Mouse (Mus musculus) ES-E14 (cell line): ENCODE measurements around the gene Usp35.

Source experiments
- CHD2 ChIP-seq: IDR thresholded peaks from 2 replicates; pipeline ENCODE4 v1.6.1; 2014; ENCODE audit warnings: mild to moderate bottlenecking, low read depth, low read length, inconsistent platforms
- HCFC1 ChIP-seq: IDR thresholded peaks from 2 replicates; pipeline ENCODE4 v1.6.1; 2012; ENCODE audit warnings: low read length, inconsistent platforms, borderline replicate concordance; ENCODE audit not compliant: insufficient read depth
- MAFK ChIP-seq: IDR thresholded peaks from 2 replicates; pipeline ENCODE4 v1.6.1; 2014; ENCODE audit warnings: mild to moderate bottlenecking, low read depth, low read length, inconsistent platforms; ENCODE audit not compliant: insufficient read depth
- ZC3H11A ChIP-seq: IDR thresholded peaks from 2 replicates; pipeline ENCODE4 v1.6.1; 2012; ENCODE audit warnings: low read depth, mild to moderate bottlenecking, inconsistent platforms, low read length, borderline replicate concordance

DNA sequence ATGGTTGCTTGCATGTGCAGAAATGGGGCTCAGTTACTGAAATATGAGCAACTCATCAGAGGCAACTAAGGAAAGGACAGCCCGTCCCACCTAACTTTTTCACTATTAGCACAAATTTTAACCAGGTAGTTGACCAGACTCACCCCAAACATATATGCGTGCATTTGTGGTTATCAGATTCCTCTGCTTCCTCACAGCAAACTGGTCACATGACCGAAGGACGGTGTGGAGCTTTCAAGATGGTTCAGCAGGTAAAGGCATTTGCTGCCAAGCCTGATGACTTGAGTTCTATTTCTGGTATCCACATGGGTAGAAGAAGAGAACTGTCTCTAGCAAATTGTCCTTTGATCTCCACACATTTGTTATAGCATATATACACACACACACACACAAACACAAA is 26.5 kb upstream of the Usp35 start:
- TF ChIP-seq MAFK = no peak
- TF ChIP-seq CHD2 = no peak
- TF ChIP-seq HCFC1 = no peak
- no peak for TF ChIP-seq ZC3H11A
